Mouse (Mus musculus) kidney, postnatal 0 days (tissue): ENCODE measurements around the gene Pck1. TPM values are rescaled to one million over a fixed set of nuclear protein-coding genes. Genes with fewer than 3 reads are reported as not detected.

Source experiments
- ATAC-seq: fragments of 200-750 bp; cut with Nextera tagmentation; replicated peaks from 2 replicates; pipeline ENCODE4 v1.8.0; 2017; ENCODE audit warnings: low read depth, moderate number of reproducible peaks, moderate TSS enrichment, moderate library complexity; ENCODE audit not compliant: low FRiP score
- DNase-seq: peaks from one replicate; pipeline ENCODE4 v3.0.0-alpha.2; 2016; ENCODE audit warnings: low spot score
- H3K27ac ChIP-seq: fragments of 300-500 bp; sonication (generic); 2 replicates; pipeline ENCODE4 v1.5.1; 2014; ENCODE audit warnings: mild to moderate bottlenecking
- H3K27me3 ChIP-seq: fragments of 300-500 bp; sonication (generic); 2 replicates; pipeline ENCODE4 v1.6.1; 2014; ENCODE audit warnings: low read length, mixed read lengths; ENCODE audit not compliant: insufficient read depth
- H3K36me3 ChIP-seq: fragments of 300-500 bp; sonication (generic); 2 replicates; pipeline ENCODE4 v1.6.1; 2014; ENCODE audit warnings: low read length, mixed read lengths; ENCODE audit not compliant: insufficient read depth
- H3K4me1 ChIP-seq: fragments of 300-500 bp; sonication (generic); replicated peaks from 2 replicates; pipeline ENCODE4 v1.6.1; 2014; ENCODE audit warnings: antibody characterized with exemption, low read length, mixed read lengths; ENCODE audit not compliant: insufficient read depth
- H3K4me2 ChIP-seq: fragments of 300-500 bp; sonication (generic); 2 replicates; pipeline ENCODE4 v1.6.1; 2014; ENCODE audit warnings: mild to moderate bottlenecking, low read length, moderate library complexity, mixed read lengths
- H3K4me3 ChIP-seq: fragments of 300-500 bp; sonication (generic); replicated peaks from 2 replicates; pipeline ENCODE4 v1.5.1; 2014; ENCODE audit warnings: low read depth, low read length
- H3K9ac ChIP-seq: fragments of 300-500 bp; sonication (generic); 2 replicates; pipeline ENCODE4 v1.6.1; 2014; ENCODE audit warnings: low read depth, low read length
- H3K9me3 ChIP-seq: fragments of 300-500 bp; sonication (generic); replicated peaks from 2 replicates; pipeline ENCODE4 v1.6.1; 2016; ENCODE audit warnings: low read length, inconsistent platforms, mixed read lengths
- CTCF ChIP-seq: IDR thresholded peaks from 2 replicates; pipeline ENCODE4 v1.5.1; 2016; ENCODE audit warnings: antibody characterized with exemption, low read depth, mild to moderate bottlenecking, moderate library complexity
- WGBS: fragments of 180-500 bp; shearing (Covaris S2); extraction: QIAGEN DNeasy Blood & Tissue Kit; methylation state at CpG from one replicate; pipeline ENCODE4 v1.1.7; 2014; 5-methylcytosine and 5-hydroxymethylcytosine counted together
- polyA plus RNA-seq: library from polyadenylated mRNA; unstranded; fragments of >200 nt; fragmentation: Nextera tagmentation; extraction: Ambion mirVana; gene quantifications from 2 replicates; pipeline ENCODE4 v1.2.1, GENCODE M21; 2015

Gene Pck1
- polyA plus RNA-seq, 1 experiment from 2014 or later: 47.2 TPM

- Histone ChIP-seq H3K36me3 (no peaks in the 10 kb centered on the region), H3K27me3 (no peaks in the 10 kb centered on the region), H3K9ac (no peak overlapping the region), H3K9me3 (no peaks in the 10 kb centered on the region), H3K4me1 (no peaks in the 10 kb centered on the region), H3K4me3 (no peak overlapping the region), H3K27ac (no peak overlapping the region), H3K4me2 (no peak overlapping the region)
- ATAC-seq: no peak
- no peak for TF ChIP-seq CTCF
- no peak for DNase-seq
- 52% methylated on average over 3 of the region's 3 CpGs for WGBS
These were observed 7.0 kb upstream of the Pck1 start for GRCm38 (mm10) chr2:173145808-173146207.

DNA sequence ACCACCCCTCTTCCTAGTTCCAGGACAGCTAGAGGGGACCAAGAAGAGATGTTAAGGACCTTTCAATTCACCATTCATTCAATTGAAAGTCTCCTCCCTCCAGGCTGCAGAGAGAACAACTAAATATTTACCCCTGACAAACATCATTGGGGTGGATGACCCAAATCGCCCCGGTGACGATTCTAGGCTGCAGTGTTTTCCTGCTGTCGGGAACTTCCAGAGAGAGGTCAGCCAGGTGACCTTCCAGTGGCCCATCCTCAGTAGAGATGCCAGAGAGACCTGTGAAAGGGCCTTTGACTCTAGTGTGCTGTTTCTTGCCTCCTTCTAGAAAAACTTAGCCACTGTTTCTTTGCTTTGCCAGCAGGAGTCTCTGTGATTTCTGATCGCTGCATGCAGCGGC, 6.1 kb upstream of the Pck1 start:
- DNase-seq (no peak), ATAC-seq (no peak)
- H3K4me1 ChIP-seq: no peaks in the 10 kb centered on the region
- no peak overlapping the region for H3K27ac ChIP-seq
- no peak overlapping the region for H3K9ac ChIP-seq
- H3K36me3 ChIP-seq: no peaks in the 10 kb centered on the region
- WGBS: 66% methylated on average over 6 of the region's 6 CpGs
- H3K27me3 ChIP-seq: no peaks in the 10 kb centered on the region
- H3K4me2 ChIP-seq: no peak overlapping the region
- no peak overlapping the region for H3K4me3 ChIP-seq
- no peaks in the 10 kb centered on the region for H3K9me3 ChIP-seq
- TF ChIP-seq CTCF: no peak

DNA sequence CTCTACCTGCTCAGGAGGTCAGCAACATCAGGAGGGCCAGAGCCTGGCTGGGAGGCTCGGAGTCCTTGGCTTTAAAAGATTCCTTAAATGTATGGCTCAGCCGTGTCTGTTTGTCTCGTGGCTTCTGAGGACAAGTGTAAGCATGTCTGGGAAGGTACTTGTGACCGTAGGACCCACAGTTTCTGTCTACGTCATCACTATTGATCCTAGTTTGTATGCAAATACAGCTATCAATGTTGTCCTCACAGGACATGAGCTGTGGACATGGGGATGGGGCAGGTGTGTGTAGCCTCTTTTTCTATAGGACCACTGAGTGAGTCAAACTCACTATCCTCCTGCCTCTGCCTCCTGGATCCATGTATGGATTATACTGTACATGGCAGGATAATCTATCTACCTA, 4.8 kb upstream of the Pck1 start:
- ATAC-seq (no peak), DNase-seq (no peak)
- H3K27ac ChIP-seq: no peak overlapping the region
- no peak overlapping the region for H3K9ac ChIP-seq
- WGBS: 93% methylated on average over 5 of the region's 5 CpGs
- H3K9me3 ChIP-seq: no peaks in the 10 kb centered on the region
- H3K4me2 ChIP-seq: no peak overlapping the region
- TF ChIP-seq CTCF: no peak
- 0 out of 2 replicates have a peak, but pooled peaks cover 4% of the 10 kb centered on the region for H3K4me1 ChIP-seq
- no peak overlapping the region for H3K4me3 ChIP-seq
- no peaks in the 10 kb centered on the region for H3K27me3 ChIP-seq
- H3K36me3 ChIP-seq: no peaks in the 10 kb centered on the region

- H3K9me3 ChIP-seq: no peaks in the 10 kb centered on the region
- DNase-seq (no peak), ATAC-seq (no peak)
- H3K27ac ChIP-seq: no peak overlapping the region
- H3K27me3 ChIP-seq: no peaks in the 10 kb centered on the region
- H3K9ac ChIP-seq: no peak overlapping the region
- H3K36me3 ChIP-seq: no peaks in the 10 kb centered on the region
- H3K4me1 ChIP-seq: 0 out of 2 replicates have a peak, but pooled peaks cover 8% of the 10 kb centered on the region
- H3K4me2 ChIP-seq: no peak overlapping the region
- no peak overlapping the region for H3K4me3 ChIP-seq
- 70% methylated on average over 5 of the region's 5 CpGs for WGBS
- TF ChIP-seq CTCF: no peak
These were observed 1.5 kb upstream of the Pck1 start for GRCm38 (mm10) chr2:173151352-173151751.

DNA sequence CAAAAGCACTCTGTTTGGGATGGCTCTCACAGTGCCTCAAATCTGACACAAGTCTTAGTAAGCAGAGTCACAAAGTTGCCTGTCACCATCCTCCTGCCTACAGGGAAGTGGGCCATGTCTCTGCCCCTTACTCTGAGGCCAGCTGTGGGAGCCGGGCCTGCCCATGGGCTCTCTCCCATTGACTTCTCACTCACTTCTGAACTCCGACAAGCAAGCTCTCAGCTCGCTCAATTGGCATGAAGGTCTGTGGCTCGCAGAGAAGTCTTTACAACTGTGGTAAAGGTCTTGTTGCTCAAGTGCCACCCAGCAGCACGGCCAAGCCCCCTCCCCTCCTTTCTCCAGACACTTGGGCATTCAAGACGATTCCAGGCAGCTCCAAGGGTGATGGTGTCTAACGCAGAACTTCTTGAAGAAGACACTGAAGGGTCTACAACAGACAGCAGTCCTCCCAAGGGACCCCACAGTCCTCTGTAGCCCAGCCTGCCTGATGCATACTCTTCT, 1.0 kb upstream of the Pck1 start:
- Histone ChIP-seq H3K9me3 (no peaks in the 10 kb centered on the region), H3K27ac (peak overlapping the region; percentile 72), H3K36me3 (no peaks in the 10 kb centered on the region), H3K9ac (no peak overlapping the region), H3K4me1 (0 out of 2 replicates have a peak, but pooled peaks cover 8% of the 10 kb centered on the region), H3K4me3 (no peak overlapping the region), H3K27me3 (no peaks in the 10 kb centered on the region), H3K4me2 (no peak overlapping the region)
- DNase-seq (no peak), ATAC-seq (no peak)
- TF ChIP-seq CTCF: no peak
- 83% methylated on average over 7 of the region's 7 CpGs for WGBS

DNA sequence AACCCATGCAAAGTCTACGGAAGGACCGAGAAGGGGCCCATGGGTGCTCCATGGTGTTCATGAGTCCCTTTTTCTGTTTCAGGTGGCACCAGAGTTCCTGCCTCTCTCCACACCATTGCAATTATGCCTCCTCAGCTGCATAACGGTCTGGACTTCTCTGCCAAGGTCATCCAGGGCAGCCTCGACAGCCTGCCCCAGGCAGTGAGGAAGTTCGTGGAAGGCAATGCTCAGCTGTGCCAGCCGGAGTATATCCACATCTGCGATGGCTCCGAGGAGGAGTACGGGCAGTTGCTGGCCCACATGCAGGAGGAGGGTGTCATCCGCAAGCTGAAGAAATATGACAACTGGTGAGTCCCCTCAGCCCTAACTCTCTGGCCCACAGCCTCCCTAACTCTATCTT, 418 bp downstream of the Pck1 start:
- TF ChIP-seq CTCF: no peak
- peak overlapping the region; percentile 6; the same call in 1 of the 2 replicates for H3K4me3 ChIP-seq
- ATAC-seq (no peak), DNase-seq (no peak)
- 0 out of 2 replicates have a peak, but pooled peaks cover 13% of the 10 kb centered on the region for H3K4me1 ChIP-seq
- peak overlapping the region; percentile 50 for H3K27ac ChIP-seq
- H3K36me3 ChIP-seq: no peaks in the 10 kb centered on the region
- WGBS: 67% methylated on average over 10 of the region's 10 CpGs
- no peak overlapping the region for H3K9ac ChIP-seq
- H3K9me3 ChIP-seq: no peaks in the 10 kb centered on the region
- H3K4me2 ChIP-seq: peak overlapping the region; percentile 35
- no peaks in the 10 kb centered on the region for H3K27me3 ChIP-seq

GRCm38 (mm10) chr2:173154513-173154912, 1.7 kb downstream of the Pck1 start:
- ATAC-seq: no peak
- no peaks in the 10 kb centered on the region for H3K36me3 ChIP-seq
- no peak for TF ChIP-seq CTCF
- 0 out of 2 replicates have a peak overlapping the region, but pooled peaks have one; percentile 6 for H3K4me3 ChIP-seq
- H3K4me2 ChIP-seq: peak overlapping the region; percentile 19; the same call in 1 of the 2 replicates
- no peaks in the 10 kb centered on the region for H3K9me3 ChIP-seq
- no peak overlapping the region for H3K9ac ChIP-seq
- no peak for DNase-seq
- H3K27ac ChIP-seq: no peak overlapping the region
- 0 out of 2 replicates have a peak, but pooled peaks cover 13% of the 10 kb centered on the region for H3K4me1 ChIP-seq
- WGBS: 95% methylated on average over 13 of the region's 13 CpGs
- H3K27me3 ChIP-seq: no peaks in the 10 kb centered on the region
